Mouse (Mus musculus) fibroblast of lung, adult 2 months (primary cell): Measurements from ENCODE around the gene Tpm3-rs7.
"Not testable (repeated sequence)": the region's sequence is repeated elsewhere in the genome, so short reads cannot be mapped to it uniquely, and the experiment has no call there.

ENCODE experiments used
- DNase-seq: peaks from one replicate; pipeline ENCODE4 v3.0.0-alpha.2; 2011; ENCODE audit warnings: low read depth

The Tpm3-rs7 gene

DNA sequence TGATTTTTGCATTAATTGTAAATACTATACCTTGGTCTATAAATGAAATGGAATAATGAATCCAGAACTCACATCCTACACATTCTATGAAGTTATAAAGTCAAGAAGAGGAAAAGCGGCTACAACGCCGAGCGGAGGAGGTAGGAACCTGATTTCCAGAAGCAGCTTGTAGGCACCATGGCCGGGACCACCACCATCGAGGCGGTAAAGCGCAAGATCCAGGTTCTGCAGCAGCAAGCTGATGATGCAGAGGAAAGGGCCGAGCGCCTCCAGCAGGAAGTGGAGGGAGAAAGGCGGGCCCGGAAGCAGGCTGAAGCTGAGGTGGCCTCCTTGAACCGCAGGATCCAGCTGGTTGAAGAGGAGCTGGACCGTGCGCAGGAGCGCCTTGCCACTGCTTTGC, at the start of gene Tpm3-rs7:
Gene Tpm3-rs7 (plus strand): TSS at position 110 of the 400 bp plus-strand sequence.
- not testable (repeated sequence) for DNase-seq

DNA sequence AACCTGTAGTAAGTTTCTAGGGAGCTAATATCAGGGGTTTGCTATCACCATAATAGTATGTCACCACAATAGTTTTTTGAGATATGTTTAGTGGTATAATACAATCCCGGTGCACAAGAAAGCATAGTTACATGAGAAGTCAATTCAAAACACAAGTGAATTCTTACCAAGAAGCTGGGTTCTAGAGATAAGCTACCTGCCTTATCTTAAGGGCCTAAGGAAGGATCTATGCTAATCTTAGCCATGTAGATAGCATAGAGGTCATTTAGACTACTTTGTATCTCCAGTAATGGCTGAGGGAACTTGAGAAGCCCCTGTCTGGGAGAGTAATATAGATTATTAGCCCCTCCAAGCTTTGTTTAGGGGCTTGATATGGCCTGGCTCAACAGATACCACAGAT, 2.6 kb downstream of the Tpm3-rs7 start:
- no peak for DNase-seq

DNA sequence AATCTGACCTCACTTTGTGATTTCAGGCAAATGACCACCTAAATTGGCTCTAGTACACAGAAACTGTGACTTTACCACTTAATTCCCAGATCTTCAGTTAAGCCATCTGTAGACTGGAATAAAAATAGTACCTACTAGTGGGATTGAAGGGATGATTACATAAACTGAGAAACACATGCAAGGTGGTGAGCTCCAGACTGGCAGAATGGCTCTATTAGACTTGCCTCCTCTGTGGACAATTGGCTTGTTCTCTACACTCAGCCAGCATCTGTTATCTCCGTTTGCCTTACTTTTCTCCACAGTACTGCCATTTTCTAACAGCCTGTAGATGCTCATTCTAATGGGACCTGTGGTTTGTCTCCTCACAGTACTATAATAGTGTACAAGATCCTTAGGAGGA, 49.0 kb downstream of the Tpm3-rs7 start:
- no peak for DNase-seq
